Mouse (Mus musculus): ENCODE measurements at regions not wholly inside any gene's neighbourhood (a gene's known extent, or its start where the extent isn't known, plus 50 kb on each side); places are given as distances from the start of the nearest gene placed in this dataset.

DNA sequence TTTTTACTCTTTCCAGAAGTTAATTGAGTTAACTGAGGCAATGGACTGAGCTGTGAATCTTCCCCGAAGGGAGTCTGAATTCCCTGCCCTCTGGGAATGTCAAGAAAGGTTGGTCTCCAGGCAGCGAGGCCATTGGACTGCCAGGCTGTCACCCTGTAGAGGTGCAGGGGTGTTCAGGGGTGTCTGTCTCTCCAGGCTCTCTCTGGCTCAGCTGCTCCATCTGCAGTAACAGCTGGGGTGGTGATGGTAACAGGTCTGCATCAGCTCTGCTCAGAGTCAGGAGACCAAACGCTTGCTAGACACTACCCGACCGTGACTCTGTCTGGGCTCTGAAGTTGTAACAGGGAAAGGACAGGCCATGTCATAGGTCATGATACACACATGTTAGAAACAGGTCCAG is 154.9 kb downstream of the Rps24 start:
- DNase-seq = no peak

DNA sequence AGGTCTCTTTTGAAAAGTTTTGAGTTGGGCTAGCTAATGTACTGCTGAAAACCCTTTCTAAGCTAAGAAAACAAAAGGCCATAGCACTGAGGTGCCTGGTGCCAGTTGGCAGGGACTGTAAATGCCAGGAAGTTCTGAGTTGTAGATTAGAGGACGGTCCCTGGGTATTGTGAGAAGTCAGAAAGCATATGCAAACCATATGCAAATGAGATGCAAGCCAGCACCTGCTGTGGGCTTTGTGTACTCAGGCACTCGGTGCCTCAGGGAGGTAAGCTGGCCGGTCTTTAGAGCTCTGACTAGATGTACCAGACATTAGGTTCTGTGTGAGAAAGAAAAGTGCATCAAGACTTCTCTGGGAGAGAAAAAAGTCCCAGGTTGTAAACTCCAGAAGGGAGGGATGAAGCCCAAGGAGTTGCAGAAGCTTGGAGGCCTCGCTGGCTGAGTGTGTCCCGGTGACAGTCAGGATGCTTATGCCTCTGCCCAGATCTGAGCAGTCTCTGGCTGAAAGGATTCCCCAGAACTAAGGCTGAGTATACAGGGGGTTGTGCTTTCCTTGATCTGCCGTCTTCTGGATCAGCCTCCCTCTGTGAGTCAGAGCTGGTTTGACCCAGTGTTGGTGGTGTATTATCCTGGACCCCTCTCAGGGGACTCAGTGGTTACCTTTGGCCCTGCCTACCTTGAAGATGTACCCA is 157.3 kb downstream of the Rps24 start:
- no peak for DNase-seq

- DNase-seq = peak; percentile 31
Observed at GRCm38 (mm10) chr14:24646239-24646848, 159.4 kb downstream of the Rps24 start.

GRCm38 (mm10) chr14:24647722-24648121 is 160.8 kb downstream of the Rps24 start:
- no peak for DNase-seq

DNA sequence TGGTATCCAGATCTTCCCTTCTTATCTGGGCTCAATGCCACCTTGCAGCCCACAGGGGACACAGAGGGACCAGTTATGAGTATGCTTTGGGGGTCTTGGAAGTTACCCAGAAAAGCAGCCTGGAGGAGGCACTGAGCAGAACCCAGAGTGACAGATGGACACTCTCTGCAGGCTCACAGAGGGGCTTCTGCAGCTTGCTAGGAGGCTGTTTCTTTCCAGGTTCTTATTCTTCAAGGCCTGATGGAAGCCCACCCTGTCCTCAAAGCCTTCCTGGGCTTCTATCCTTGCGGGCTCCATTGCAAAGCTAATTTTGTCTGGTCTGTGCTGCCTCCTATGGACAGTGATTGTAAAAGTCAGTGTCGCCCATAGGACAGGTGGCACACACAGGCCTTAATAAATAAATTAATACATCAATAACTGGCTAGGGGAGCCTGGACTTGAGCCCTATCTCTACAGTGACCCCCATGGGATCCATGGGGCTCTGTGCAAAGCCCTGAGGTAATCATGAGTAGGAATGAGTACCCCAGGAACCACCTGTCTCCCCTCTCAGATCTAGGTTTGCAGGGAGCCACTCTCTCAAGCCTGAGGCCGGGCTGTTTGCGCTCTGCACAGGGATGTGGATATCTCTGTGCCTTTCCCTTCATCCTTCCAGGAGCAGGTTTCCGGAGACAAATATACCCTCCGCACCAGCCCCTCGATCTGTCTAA is 163.4 kb downstream of the Rps24 start:
- DNase-seq = no peak

DNA sequence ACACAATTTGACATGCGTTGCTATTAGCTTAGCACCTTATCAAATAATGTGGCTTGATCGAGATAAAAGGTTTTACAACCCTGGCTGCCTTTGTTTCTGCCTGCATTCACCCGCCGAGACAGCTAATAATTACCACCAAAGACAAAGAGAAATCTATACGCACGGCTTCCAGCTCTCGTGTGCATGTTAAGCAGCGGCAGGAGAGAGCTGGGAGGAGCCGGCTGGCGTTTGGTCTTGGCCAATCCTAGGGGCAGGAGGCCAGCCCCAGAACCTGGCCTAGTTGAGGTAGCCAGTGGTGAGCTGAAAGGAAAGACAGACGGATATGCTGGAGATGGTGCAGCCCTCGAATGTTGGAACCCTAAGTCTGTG is 164.0 kb downstream of the Rps24 start:
- DNase-seq = no peak

GRCm38 (mm10) chr14:24652591-24652990 is 165.7 kb downstream of the Rps24 start:
- no peak for DNase-seq

- DNase-seq = peak; percentile 10
Observed at GRCm38 (mm10) chr14:24655580-24655979, 168.7 kb downstream of the Rps24 start.

DNA sequence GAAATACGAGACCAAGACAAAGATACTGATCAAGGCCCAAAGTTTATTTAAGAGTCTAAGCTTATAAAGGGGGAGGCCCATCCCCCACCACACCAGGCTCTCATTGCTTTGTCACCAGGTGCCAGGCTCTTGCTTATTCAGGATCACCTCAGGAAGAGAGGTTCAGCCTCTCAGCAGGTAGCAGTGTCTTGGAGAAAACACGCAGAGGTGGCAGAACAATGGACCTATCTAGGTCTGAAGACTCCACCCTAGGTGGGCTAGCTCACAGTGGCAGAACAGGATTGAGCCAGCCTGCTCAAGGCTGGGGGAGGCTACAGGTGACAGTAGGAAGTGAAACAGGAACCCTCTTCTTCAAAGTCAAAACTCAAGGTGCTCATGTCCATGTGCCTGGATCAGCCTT is 174.9 kb downstream of the Rps24 start:
- DNase-seq = no peak

- DNase-seq = no peak
Observed at GRCm38 (mm10) chr14:24665210-24665609, 178.3 kb downstream of the Rps24 start.
